Mouse (Mus musculus) bone marrow macrophage, adult 2 months (primary cell): ENCODE measurements at regions not wholly inside any gene's neighbourhood (a gene's known extent, or its start where the extent isn't known, plus 50 kb on each side); places are given as distances from the start of the nearest gene placed in this dataset.

Experiments
- CTCF ChIP-seq: IDR thresholded peaks from 2 replicates; pipeline ENCODE4 v1.5.1; 2012; ENCODE audit warnings: low read depth, mild to moderate bottlenecking, low read length, moderate library complexity
- POLR2A ChIP-seq: IDR thresholded peaks from 2 replicates; pipeline ENCODE4 v1.6.1; 2012; ENCODE audit warnings: mild to moderate bottlenecking, low read depth, low read length, borderline replicate concordance

DNA sequence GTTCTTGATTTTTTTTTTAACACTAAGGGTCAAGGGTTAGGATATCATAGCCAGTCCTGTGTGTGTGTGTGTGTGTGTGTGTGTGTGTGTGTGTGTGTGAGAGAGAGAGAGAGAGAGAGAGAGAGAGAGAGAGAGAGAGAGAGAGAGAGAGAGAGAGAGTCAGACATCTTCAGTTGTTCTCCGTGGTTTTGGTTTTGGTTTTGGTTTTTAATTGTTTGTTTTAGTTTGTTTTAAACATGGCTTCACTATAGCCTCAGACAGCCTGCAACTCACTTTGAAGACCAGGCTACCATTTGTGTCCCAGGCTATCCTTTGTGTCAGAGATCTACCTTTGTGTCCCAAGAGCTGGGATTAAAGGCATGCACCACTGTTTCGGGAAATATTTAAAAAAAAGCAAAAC is 557.8 kb downstream of the Lmo4 start:
- TF ChIP-seq POLR2A (no peak), CTCF (no peak)
